Mouse (Mus musculus): ENCODE measurements at regions not wholly inside any gene's neighbourhood (a gene's known extent, or its start where the extent isn't known, plus 50 kb on each side); places are given as distances from the start of the nearest gene placed in this dataset.

GRCm38 (mm10) chr13:101522597-101522996, 245.4 kb downstream of the Pik3r1 start:
- TF ChIP-seq CTCF (IDR thresholded peaks at IDR 0.05; ENCODE audit: extremely low read depth, insufficient read depth, insufficient read length, insufficient replicate concordance) = no peak
- no peak for TF ChIP-seq POLR2A (IDR thresholded peaks at IDR 0.05; ENCODE audit: low read depth, low read length)

Measured in spleen, adult 2 months (tissue).